Mouse (Mus musculus) B cell, adult 2 months (primary cell): ENCODE data around the gene Vegfa.
"Not testable (repeated sequence)": the region's sequence is repeated elsewhere in the genome, so short reads cannot be mapped to it uniquely, and the experiment has no call there.

Experiments
- DNase-seq, 2 experiments: peaks; one replicate each; pipeline ENCODE4 v3.0.0; 2022

Gene Vegfa

GRCm38 (mm10) chr17:45986915-45987314, 45.3 kb downstream of the Vegfa start:
- DNase-seq: no peak

DNA sequence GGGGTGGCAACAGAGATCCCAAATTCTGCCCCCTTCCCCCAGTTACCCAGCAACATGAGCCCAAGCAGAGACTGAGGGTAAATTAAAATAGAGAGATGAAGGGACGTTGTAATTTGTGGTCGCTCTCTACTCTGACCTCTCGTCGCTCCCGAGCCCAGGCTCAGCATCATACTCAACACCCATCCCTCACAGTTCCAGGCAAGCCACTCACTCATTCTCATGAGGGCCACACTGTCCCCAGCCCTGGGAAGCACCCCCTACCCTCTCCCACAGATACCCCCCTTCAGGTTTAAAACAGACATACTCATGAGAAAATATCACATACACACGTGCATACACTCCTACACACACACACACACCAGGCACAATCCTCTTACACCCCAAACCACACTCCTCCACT, 45.8 kb downstream of the Vegfa start:
- no peak for DNase-seq

DNA sequence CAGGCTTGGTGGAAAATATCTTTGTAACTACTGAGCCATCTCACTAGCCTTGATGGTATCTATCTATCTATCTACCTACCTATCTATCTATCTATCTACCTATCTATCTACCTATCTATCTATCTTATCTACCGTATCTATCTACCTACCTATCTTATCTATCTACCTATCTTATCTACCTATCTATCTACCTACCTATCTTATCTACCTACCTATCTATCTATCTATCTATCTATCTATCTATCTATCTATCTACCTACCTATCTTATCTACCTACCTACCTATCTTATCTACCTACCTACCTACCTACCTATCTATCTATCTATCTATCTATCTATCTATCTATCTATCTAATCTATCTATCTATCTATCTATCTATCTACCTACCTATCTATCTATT, 49.0 kb downstream of the Vegfa start:
- not testable (repeated sequence) for DNase-seq

- no peak for DNase-seq
These were observed 50.3 kb downstream of the Vegfa start for GRCm38 (mm10) chr17:45981841-45982240.

DNA sequence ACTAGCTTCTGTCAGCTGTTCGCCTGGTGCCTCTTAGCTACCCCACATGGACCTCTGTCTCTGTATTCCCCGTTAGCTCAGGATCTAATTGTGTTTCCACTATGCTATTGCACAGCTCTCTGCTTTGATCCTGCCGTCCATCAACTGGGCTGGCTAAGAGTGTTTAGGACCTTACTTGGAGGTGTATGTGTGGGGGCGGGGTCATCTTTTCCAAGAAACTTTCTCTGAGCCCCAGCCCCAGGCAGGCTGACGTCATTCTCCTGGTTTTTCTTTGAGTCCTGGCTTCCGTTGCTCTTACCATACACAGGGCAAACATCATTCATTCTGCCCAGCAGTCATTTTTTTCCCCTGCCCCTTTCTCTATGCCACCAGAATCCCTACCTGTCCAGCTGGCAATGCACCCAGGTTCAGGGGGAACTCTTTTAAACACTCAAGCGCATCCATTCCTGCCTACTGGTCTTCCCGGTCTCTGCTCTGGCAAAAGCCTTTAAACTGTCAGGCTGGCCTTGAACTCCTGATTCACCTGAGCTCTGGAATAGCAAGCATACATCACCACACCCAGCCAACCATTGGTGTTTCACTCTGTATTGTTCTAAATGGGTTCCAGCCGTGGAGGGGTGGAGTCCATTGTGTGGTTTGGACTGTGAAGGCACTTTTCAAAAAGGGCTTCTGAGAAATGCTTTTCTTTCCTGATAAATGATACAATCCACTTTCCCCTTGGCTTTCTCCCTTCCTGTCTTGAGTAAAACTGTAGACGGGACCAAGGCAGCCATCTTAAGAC, 53.0 kb downstream of the Vegfa start:
- DNase-seq: no peak

- peak in 1 of 2 experiments; percentile 4 for DNase-seq
These were observed 57.7 kb downstream of the Vegfa start for GRCm38 (mm10) chr17:45974461-45974860.

DNA sequence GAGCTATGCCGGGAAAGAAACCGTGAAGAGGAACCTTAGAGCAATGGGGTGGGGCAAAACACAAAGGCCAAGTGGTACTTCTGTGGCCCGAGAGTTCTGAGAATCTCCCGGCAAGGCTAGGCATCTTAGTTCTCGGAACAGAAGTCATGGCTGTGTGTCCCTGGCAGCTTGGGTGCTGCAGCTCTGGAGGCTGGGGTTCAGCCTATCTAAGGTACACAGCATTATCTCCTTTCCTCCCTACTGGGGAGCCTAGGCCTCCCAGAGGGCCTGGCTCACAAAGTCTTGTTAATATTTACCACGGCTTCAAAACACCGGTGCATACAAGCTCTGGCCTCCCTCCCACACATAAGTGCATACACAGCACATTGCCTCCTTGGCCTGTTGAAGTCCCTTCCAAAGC, 59.0 kb downstream of the Vegfa start:
- DNase-seq: no peak

DNA sequence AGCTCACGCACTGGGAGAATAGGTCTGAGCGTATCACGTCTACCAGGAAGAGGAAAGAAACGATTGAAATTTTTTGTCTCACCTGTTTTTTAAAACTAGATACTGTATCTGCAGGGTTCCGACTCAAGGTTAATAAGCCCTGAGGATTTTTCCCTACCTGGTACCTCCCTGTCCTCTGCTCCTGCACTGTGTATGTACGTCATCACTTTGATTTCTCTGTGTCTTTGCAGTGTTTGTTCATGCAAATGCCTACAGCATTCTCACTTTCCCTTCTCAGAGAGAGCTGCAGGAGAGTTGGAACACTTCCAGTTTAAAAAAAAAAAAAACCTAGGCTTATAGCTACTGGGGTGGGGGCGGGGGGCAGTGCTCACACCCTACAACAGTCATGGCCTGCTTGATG, 59.8 kb downstream of the Vegfa start:
- no peak for DNase-seq

DNA sequence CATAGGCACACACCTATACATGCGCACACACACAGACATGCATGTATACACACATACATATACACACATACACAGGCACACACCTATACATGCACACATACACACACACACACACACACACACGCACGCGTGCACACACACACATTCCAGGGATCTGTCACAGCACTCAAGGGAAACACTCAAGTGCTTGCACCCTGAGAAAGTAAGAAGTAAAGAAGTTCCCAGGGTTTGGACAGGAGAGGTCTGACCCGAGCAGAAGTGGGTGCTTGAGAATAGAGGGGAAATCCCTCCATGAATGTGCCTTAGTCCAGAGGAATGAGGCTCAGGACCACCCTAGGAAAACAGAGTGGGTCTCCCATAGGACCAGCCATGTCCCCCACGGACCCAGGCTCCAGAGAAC, 60.4 kb downstream of the Vegfa start:
- no peak for DNase-seq

GRCm38 (mm10) chr17:45970741-45971550, 61.2 kb downstream of the Vegfa start:
- no peak for DNase-seq

- no peak for DNase-seq
These were observed 62.6 kb downstream of the Vegfa start for GRCm38 (mm10) chr17:45969596-45969995.

DNA sequence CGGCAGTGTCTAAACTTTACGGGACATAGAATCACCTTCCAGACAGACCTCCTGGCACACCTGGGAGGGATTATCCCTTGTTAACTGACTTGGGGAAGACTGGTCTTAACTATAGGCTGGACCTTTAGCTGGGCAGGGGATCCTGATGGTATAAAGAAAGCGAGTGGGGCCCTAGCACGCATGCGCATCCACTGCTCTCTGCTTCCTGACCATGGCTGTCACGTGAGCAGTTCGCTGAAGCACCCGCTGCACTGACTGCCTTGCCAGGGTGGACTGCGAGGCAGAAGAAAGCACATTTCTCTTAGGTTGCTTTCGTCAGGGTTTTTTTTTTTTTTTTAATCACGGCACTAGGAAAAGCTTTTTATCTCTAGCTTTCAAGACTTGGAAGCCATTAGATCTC, 63.8 kb downstream of the Vegfa start:
- DNase-seq: no peak
